Mouse (Mus musculus) left cerebral cortex, postnatal 14 days (tissue): ENCODE measurements around the gene Otx2. TPM values are rescaled to one million over a fixed set of nuclear protein-coding genes. Genes with fewer than 3 reads are reported as not detected.

ENCODE experiments used
- DNase-seq, 2 experiments: peaks; one replicate each; pipeline ENCODE4 v3.0.0; 2021 to 2022; ENCODE audit warnings: low spot score in 2 of 2, mixed read lengths in 1 of 2
- intact Hi-C: fragments of 180-260 bp; cut with DNase I; formaldehyde crosslinking; loops from one replicate; pipeline ENCODE4 v1.15.1; 2025
- long read RNA-seq, 2 experiments: library from polyadenylated mRNA; stranded (forward); transcript quantifications; one replicate each; pipeline ENCODE4 v2.0.0; 2021
- total RNA-seq, 2 experiments: library from RNA; stranded (reverse); gene quantifications; 2 replicates each; pipeline ENCODE4 v1.2.3; 2021

Otx2 gene
- total RNA-seq: 1 to 10 TPM; 1.1 to 1.5 TPM
- long read RNA-seq, experiment 1: 0 reads
- long read RNA-seq, experiment 2: 0 reads

- intact Hi-C loops: no loop called here
- DNase-seq: no peak
Observed at GRCm38 (mm10) chr14:48673541-48673940, at the start of gene Otx2. Gene Otx2 (minus strand): TSS chr14:48673819.

GRCm38 (mm10) chr14:48722763-48723162 is 49.1 kb upstream of the Otx2 start:
- intact Hi-C loops: no loop called here
- DNase-seq: no peak

DNA sequence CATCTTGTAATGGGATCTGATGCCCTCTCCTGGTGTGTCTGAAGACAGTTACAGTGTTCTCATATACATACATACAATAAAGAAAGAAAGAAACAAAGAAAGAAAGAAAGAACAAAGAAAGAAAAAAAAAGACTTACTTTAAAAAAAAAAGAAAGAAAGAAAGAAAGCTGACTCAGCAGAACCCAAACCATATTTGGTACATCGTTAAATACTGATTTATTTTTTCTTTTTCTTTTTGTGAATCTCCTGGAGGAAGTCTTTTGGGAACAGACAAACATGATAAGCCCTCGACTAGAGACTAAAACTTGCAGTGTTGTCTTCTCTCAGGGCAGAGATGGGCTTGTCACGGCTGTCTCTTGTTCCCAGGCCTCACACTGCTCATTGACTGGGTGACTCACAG is 45.7 kb upstream of the Otx2 start:
- intact Hi-C loops: no loop called here
- DNase-seq: no peak

DNA sequence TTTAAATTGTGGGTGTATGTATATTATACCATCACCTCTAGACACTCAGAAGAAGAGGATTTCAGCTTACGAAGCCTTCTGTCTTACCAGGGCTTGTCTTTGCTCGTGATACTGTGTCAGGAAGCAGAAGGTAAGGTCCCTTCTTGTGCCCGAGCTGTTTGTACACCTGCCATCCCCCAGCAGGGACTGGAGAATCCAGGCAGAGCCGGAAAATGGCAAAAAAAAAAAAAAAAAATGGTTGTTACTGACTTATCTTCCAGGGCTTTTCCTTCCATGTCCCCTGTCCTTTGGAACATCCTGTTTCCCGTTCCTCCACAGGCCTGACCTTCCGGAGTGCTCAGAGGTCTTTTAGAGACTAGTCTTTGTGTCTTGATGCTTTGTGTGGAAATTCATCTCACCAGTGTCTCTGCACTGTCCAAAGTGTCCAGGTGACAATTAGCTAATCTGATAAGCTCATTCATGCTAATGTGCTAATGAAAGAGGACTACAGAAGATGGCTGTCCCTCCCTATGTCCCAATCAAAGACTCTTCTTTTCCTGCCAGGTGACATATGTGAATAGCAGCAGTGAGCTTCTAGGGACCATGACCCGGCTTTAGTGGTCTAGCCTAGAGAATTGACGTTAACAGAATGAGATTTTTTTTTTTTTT is 44.1 kb upstream of the Otx2 start:
- intact Hi-C loops: no loop called here

GRCm38 (mm10) chr14:48716456-48716855 is 42.8 kb upstream of the Otx2 start:
- intact Hi-C loops: no loop called here
- no peak for DNase-seq

More for the DNA sequence above, 44.1 kb upstream of the Otx2 start:
- DNase-seq: no peak

DNA sequence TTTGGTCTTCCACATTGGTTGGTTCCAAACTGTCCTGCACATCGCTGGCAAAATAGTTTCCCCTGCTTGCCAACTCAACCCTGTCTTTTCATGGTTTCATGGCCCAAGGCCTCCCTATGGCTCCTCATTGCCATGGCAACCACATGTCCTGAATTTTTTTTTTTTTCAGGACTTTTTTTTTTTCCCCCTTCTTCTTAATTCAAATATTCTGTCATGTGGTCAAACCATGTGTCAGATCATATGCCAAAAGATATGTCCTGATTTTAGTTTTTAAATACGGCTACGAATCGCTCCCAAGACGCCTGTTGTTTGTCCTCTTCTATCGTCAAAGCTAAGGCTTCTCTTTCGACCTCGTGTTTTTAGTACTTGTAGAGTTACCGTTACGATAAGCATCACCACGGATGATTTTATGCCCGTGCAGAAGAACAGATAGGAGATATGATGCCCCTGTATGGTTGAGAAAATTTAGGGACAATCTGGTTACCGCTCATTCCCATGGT is 37.3 kb upstream of the Otx2 start:
- intact Hi-C loops: no loop called here
- peak in 1 of 2 experiments; percentile 3 for DNase-seq

- intact Hi-C loops: no loop called here
- no peak for DNase-seq
Observed at GRCm38 (mm10) chr14:48710062-48710870, 36.6 kb upstream of the Otx2 start.

GRCm38 (mm10) chr14:48709371-48710061 is 35.9 kb upstream of the Otx2 start:
- intact Hi-C loops: no loop called here
- peak; percentile 49 to 68 for DNase-seq

DNA sequence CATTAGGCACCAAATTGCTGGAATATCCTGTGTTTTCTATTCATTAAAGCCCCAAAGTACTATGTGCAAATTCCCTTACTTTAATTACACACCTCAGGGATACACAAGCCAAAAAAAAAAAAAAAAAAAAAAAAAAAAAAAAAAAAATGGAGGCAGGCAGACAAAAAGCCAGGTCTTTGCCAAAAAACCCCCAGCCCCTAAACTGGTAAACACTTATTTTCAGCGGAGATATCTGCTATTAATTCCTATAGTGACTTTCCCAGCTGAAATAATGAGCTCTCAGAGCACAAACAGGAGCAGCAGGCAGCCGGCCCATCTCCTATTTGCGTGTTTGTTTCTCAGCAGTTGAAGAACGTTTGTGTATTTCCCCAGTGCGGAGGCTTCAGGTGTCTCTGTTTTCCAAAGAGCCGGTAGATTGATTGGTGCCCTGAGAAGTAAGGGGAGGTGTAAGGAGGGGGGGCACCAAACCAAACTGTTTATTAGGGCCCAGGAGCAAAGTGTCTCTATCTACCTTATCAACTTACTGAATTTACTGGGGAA is 34.3 kb upstream of the Otx2 start:
- DNase-seq: no peak
- intact Hi-C loops: no loop called here

GRCm38 (mm10) chr14:48707391-48707790 is 33.8 kb upstream of the Otx2 start:
- intact Hi-C loops: no loop called here
- no peak for DNase-seq

- intact Hi-C loops: no loop called here
- no peak for DNase-seq
Observed at GRCm38 (mm10) chr14:48700790-48701370, 27.3 kb upstream of the Otx2 start.

DNA sequence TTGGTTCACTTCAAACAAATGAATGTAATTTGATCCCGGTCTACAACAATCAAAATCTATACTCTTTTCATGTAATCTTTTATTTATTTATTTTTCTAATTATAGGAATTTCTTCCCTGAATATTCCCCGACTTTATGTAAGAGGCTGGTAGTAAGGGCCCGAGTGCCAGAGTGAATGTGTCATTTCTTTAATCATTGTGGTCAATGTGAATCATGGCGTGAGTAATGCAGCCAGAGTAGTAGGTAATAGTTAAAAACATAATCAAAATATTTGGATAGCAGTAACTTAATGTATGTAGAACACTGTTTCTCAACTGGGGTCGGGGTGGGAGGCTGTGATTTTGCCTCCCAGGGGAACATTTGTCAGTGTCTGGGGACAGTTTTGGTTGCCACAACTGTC is 6.0 kb upstream of the Otx2 start:
- no peak for DNase-seq
- intact Hi-C loops: no loop called here

DNA sequence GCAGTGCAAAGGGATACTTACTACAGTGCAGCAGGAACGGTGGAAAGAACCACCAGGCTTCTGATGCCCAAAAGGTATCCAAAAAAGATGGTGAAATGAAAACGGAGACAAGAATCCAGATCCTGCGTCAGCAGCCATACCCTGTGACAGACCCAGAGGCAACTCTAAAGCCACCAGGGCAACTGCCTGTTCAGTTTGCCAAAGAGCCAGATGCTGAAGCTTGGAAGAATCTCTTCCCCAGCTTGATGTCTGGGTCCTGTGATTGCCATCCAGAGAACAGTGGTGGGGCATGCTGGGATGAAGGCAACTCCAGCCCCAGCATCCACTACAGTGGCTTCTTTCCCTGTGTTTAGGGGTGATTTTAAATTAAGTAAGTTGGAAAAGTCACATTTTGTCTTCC is 5.1 kb upstream of the Otx2 start:
- DNase-seq: no peak
- intact Hi-C loops: no loop called here

GRCm38 (mm10) chr14:48674036-48674831 is 615 bp upstream of the Otx2 start:
- no peak for DNase-seq
- intact Hi-C loops: no loop called here

- no peak for DNase-seq
- intact Hi-C loops: no loop called here
Observed at GRCm38 (mm10) chr14:48672611-48673176, 925 bp downstream of the Otx2 start.

DNA sequence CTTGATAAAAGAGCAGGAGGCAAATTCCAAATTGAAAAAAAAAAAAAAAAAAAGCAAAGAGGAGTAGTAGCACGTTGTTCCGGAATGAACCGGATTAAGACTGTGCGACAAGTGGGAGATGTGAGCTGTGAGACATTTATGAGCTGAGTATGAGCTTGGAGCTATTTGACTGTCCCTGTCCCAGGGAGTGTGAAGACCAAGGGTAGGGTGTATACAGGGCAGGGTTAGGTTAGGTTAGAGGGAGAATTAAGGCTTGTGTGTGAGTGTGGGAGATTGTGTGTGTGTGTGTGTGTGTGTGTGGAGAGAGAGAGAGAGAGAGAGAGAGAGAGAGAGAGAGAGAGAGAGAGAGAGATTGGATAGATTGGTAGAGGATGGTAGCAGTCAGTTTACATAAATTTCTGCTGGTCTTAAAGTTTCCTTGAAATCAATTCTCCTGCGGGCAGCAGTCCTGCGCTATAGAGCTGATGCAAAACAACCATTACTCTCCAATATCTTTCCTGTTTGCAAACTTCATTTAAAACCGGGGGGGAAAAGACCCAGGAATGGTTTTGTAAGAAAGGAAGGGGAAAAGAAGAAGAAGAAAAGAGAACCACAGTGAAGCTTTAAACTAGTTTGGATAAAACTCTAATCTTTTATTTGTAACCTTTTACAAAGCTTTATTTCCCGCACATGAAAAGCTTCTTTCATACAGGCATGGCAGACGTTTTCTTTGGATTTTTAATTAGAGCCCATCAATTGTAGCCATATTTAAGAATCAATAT is 2.0 kb downstream of the Otx2 start:
- intact Hi-C loops: no loop called here
- no peak for DNase-seq

DNA sequence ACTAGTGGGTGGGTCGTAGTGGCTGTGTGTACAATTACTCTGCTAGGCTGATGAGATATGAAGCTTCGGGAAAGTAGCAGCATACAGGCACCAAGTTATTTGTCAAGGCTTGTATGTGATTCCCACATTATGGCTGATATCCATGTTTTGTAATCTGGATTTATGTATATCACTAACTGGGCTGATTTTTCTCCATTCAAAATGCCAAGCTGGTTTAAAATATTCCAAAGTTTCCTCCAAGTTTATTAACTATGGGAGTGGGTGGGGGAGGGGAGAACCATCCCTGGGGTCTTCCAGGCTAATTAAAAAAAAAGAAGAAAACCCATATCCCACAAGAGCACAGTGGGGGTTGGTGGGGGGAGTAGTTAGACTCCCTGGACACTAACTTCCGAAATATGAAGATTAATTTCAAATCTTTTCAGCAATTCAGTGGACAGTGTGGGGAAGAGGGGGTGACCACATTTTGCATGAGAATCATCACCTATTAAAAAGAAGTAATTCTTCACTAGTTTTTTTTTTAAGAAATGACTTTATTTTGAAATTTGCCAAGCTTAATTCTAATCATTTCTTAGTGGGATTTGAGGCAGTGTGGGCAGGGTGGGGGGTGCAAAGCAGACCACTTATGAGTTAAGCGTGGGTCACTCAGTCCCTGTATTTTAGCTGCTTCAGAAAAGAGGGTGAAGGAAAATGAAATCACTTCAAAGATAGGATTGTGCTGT is 2.7 kb downstream of the Otx2 start:
- DNase-seq: no peak
- intact Hi-C loops: no loop called here
